Mouse (Mus musculus): ENCODE results near the gene Cnga2. TPM values are rescaled to one million over a fixed set of nuclear protein-coding genes. Genes with fewer than 3 reads are reported as not detected.

Cnga2 gene
- not detected in 2 replicates for polyA plus RNA-seq (2012; rRNA removed)

DNA sequence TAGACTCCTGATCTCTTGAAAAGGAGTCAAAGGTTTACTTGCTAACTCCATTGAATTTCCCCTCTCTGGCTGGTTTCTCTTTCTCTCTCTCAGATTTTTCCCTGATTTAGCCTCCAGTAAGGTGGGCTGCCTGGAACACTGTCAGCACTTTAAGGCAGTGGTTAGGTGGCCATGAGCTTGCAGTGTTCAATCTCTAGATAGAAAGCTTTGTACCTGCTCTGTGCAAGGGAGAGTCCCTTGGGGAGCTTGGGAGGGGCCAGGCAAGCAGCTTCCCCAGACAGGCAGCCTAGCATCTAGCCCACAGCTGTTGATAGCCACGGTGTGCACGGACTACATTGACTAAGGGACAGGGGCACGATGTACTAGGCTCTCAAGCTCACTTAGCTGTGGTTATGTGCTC lies at the start of gene Cnga2:
TSS of gene Cnga2 (plus strand) at position 301 of the 400 bp plus-strand sequence.
- no peaks in the 10 kb centered on the region for H3K36me3 ChIP-seq (ENCODE audit: control insufficient read depth, insufficient read depth, low read length)
- no peak for DNase-seq
- H3K4me1 ChIP-seq (ENCODE audit: control insufficient read depth, insufficient read depth, low read length), result no peaks in the 10 kb centered on the region
- no peak within 1 kb of the TSS for H3K4me3 ChIP-seq (ENCODE audit: insufficient read depth, low read depth, low read length)
- 73% methylated on average over 3 of the region's 3 CpGs for WGBS
- no peak for TF ChIP-seq POLR2A (IDR thresholded peaks at IDR 0.05; ENCODE audit: low read depth, low read length)
- H3K27ac ChIP-seq (ENCODE audit: insufficient read depth, low read depth, low read length), result no peak within 1 kb of the TSS
- H3K27me3 ChIP-seq (replicated peaks; ENCODE audit: control insufficient read depth, insufficient read depth, low read length), result no peaks in the 10 kb centered on the region

DNA sequence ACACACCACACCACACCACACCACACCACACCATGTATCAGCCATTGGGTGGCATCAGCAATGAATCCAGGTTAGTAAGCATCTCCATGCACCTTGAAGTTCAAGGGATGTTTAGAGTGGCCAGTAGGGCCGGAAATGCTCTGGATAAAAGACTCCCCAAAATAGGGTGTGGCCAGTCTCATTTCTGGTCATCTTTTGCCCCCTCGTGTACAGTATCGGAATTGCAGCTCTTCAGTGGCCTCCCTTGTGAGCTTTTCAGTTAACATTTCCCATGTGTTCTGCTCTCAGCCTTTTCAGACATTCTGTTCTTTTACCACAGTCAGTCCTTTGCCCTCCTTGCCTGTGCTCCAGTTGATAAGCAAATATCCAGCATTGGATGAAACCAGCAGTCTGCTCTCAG lies 45.0 kb upstream of the Cnga2 start:
- Histone ChIP-seq H3K36me3 (ENCODE audit: control insufficient read depth, insufficient read depth, low read length) (no peaks in the 10 kb centered on the region), H3K4me1 (ENCODE audit: control insufficient read depth, insufficient read depth, low read length) (no peaks in the 10 kb centered on the region), H3K27ac (ENCODE audit: insufficient read depth, low read depth, low read length) (no peak overlapping the region), H3K4me3 (ENCODE audit: insufficient read depth, low read depth, low read length) (no peak overlapping the region), H3K27me3 (replicated peaks; ENCODE audit: control insufficient read depth, insufficient read depth, low read length) (no peaks in the 10 kb centered on the region)
- DNase-seq, result peak; percentile 31
- WGBS, result 4% methylated on average over 3 of the region's 3 CpGs
- TF ChIP-seq POLR2A (IDR thresholded peaks at IDR 0.05; ENCODE audit: low read depth, low read length) (no peak), CTCF (conservative IDR thresholded peaks at IDR 0.05; ENCODE audit: insufficient read depth, insufficient read length, low read depth, low read length) (peak; percentile 54)

DNA sequence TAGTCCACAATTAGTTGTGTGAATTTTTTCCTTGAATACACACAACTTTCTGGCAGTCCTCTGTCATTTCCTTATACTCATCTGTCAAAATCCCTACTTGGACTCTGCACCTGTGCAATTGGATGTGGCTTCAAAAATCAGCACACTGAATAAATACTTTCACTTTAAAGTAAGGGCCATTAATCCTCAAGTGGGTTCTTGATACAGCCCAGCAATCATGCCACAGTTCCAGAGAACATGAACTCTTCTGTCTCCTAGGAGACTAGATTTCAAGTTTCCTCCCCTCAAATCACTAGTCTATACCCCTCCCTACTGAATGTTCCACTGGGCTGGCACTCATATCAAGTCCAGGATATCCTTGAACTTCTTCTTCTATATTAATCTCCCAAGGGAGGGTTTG lies 33.3 kb upstream of the Cnga2 start:
- DNase-seq, result no peak
- H3K27ac ChIP-seq (ENCODE audit: insufficient read depth, low read depth, low read length), result no peak overlapping the region
- no peaks in the 10 kb centered on the region for H3K27me3 ChIP-seq (replicated peaks; ENCODE audit: control insufficient read depth, insufficient read depth, low read length)
- TF ChIP-seq POLR2A (IDR thresholded peaks at IDR 0.05; ENCODE audit: low read depth, low read length) (no peak), CTCF (conservative IDR thresholded peaks at IDR 0.05; ENCODE audit: insufficient read depth, insufficient read length, low read depth, low read length) (no peak)
- H3K4me3 ChIP-seq (ENCODE audit: insufficient read depth, low read depth, low read length), result no peak overlapping the region
- no peaks in the 10 kb centered on the region for H3K36me3 ChIP-seq (ENCODE audit: control insufficient read depth, insufficient read depth, low read length)
- H3K4me1 ChIP-seq (ENCODE audit: control insufficient read depth, insufficient read depth, low read length), result no peaks in the 10 kb centered on the region

- Histone ChIP-seq H3K27ac (ENCODE audit: insufficient read depth, low read depth, low read length) (no peak within 1 kb of the TSS), H3K27me3 (replicated peaks; ENCODE audit: control insufficient read depth, insufficient read depth, low read length) (no peaks in the 10 kb centered on the region), H3K4me3 (ENCODE audit: insufficient read depth, low read depth, low read length) (peak within 1 kb of the TSS; percentile 46; the same call in 1 of the 2 replicates), H3K36me3 (ENCODE audit: control insufficient read depth, insufficient read depth, low read length) (no peaks in the 10 kb centered on the region), H3K4me1 (ENCODE audit: control insufficient read depth, insufficient read depth, low read length) (no peaks in the 10 kb centered on the region)
- TF ChIP-seq POLR2A (IDR thresholded peaks at IDR 0.05; ENCODE audit: low read depth, low read length) (no peak), CTCF (conservative IDR thresholded peaks at IDR 0.05; ENCODE audit: insufficient read depth, insufficient read length, low read depth, low read length) (no peak)
- WGBS, result 6% methylated on average over 38 of the region's 72 CpGs
- no peak for DNase-seq
These were observed 29.3 kb upstream of the Cnga2 start, which contains the start of gene Prrg3 for GRCm38 (mm10) chrX:71962073-71963051. Prrg3 (plus strand) TSS chrX:71962624.

DNA sequence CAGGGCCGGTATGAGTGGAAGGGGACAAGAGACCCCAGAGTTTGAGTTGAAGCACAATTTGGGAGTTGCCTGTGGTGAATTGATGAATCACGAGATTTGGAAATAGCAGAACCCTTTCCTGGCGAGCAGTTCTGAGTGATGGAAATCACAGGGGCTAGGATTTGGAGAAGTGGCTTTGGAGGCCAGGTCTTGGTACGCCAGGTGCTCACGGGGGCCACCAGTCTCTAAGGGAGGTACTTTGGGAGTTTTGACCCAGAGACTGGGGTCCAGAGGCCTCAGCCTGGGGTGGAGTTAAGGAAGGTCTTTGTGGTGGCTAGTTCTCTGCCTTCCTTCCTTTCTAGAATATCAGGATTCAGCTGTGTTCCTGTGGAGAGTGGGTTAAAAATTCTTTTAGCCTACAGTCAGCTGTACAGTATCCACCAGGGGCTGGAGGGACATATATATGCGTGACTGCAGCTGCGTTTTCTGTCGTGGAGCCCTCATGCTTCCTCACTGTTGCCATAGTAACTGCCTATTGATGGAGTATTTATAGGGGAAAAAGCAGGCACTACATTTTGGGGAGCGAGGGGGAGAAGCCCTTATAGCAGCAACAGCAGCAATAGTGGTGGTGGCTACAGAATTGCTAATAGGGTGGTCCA lies 28.3 kb upstream of the Cnga2 start:
- Histone ChIP-seq H3K4me1 (ENCODE audit: control insufficient read depth, insufficient read depth, low read length) (no peaks in the 10 kb centered on the region), H3K27ac (ENCODE audit: insufficient read depth, low read depth, low read length) (no peak overlapping the region), H3K36me3 (ENCODE audit: control insufficient read depth, insufficient read depth, low read length) (no peaks in the 10 kb centered on the region), H3K27me3 (replicated peaks; ENCODE audit: control insufficient read depth, insufficient read depth, low read length) (no peaks in the 10 kb centered on the region), H3K4me3 (ENCODE audit: insufficient read depth, low read depth, low read length) (no peak overlapping the region)
- WGBS, result 39% methylated on average over 9 of the region's 9 CpGs
- TF ChIP-seq CTCF (conservative IDR thresholded peaks at IDR 0.05; ENCODE audit: insufficient read depth, insufficient read length, low read depth, low read length), result no peak
- DNase-seq, result no peak

GRCm38 (mm10) chrX:71968216-71968615 lies 23.4 kb upstream of the Cnga2 start:
- WGBS, result 100% methylated on average over 1 of the region's 1 CpGs
- no peak for DNase-seq
- Histone ChIP-seq H3K36me3 (ENCODE audit: control insufficient read depth, insufficient read depth, low read length) (no peaks in the 10 kb centered on the region), H3K27ac (ENCODE audit: insufficient read depth, low read depth, low read length) (no peak overlapping the region), H3K27me3 (replicated peaks; ENCODE audit: control insufficient read depth, insufficient read depth, low read length) (no peaks in the 10 kb centered on the region), H3K4me3 (ENCODE audit: insufficient read depth, low read depth, low read length) (no peak overlapping the region), H3K4me1 (ENCODE audit: control insufficient read depth, insufficient read depth, low read length) (no peaks in the 10 kb centered on the region)
- no peak for TF ChIP-seq CTCF (conservative IDR thresholded peaks at IDR 0.05; ENCODE audit: insufficient read depth, insufficient read length, low read depth, low read length)
- TF ChIP-seq POLR2A (IDR thresholded peaks at IDR 0.05; ENCODE audit: low read depth, low read length), result no peak

GRCm38 (mm10) chrX:71968816-71969215 lies 22.8 kb upstream of the Cnga2 start:
- WGBS, result 83% methylated on average over 6 of the region's 6 CpGs
- Histone ChIP-seq H3K4me3 (ENCODE audit: insufficient read depth, low read depth, low read length) (no peak overlapping the region), H3K4me1 (ENCODE audit: control insufficient read depth, insufficient read depth, low read length) (no peaks in the 10 kb centered on the region), H3K36me3 (ENCODE audit: control insufficient read depth, insufficient read depth, low read length) (no peaks in the 10 kb centered on the region), H3K27me3 (replicated peaks; ENCODE audit: control insufficient read depth, insufficient read depth, low read length) (no peaks in the 10 kb centered on the region), H3K27ac (ENCODE audit: insufficient read depth, low read depth, low read length) (no peak overlapping the region)
- TF ChIP-seq POLR2A (IDR thresholded peaks at IDR 0.05; ENCODE audit: low read depth, low read length) (no peak), CTCF (conservative IDR thresholded peaks at IDR 0.05; ENCODE audit: insufficient read depth, insufficient read length, low read depth, low read length) (no peak)
- no peak for DNase-seq

Measured in kidney, adult 2 months (tissue).